Mouse (Mus musculus) ZHBTc4 (cell line): ENCODE measurements around the gene Lekr1.
A peak's percentile ranks its signal among the peaks of the same experiment; 100 is the strongest.

Experiments
- DNase-seq: peaks from one replicate; pipeline ENCODE4 v3.0.0-alpha.2; 2011; ENCODE audit warnings: low read depth, low spot score

Gene Lekr1

GRCm38 (mm10) chr3:65830801-65831200, 164.8 kb downstream of the Lekr1 start:
- peak; percentile 7 for DNase-seq

DNA sequence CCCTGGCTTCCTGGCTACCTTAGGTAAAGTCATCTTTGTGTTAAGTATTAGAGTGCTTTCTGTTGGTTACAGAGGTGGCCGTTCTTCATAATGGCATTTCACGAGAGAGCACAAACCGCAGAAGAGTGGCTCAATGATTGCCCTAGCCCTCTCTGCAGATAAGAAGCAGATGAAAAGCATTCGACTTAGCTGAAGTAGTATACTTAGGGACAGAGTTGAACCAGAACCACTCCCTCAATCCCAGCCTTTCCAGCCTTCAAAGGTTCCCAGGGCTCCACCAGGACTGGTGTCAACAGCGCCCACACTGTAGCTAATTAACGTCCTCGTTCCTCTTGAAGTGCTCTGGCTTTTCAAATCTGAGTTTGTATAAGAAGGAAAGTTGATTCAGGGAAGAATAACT, 166.4 kb downstream of the Lekr1 start:
- DNase-seq = no peak

DNA sequence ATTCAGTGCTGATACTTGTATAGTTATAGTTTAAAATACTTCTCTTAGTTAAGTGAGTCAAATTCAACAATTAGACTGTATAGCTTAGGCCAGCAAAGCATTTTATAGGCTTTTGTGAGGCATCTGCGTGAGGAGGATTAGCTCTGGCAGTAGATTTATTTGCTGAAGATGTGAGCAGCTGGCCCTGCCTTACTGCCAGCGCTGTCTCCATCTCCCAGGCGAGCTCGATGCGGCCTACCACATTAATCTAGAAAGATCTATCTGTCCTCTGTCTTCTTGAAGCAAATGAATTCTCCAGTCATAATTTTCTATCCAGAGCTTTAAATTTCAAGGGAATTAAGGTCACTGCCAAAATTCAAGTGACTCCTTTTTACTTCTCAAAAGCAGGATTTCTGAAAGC, 170.4 kb downstream of the Lekr1 start:
- no peak for DNase-seq

GRCm38 (mm10) chr3:65839664-65840063, 173.6 kb downstream of the Lekr1 start:
- peak; percentile 7 for DNase-seq

GRCm38 (mm10) chr3:65841175-65841574, 175.1 kb downstream of the Lekr1 start:
- no peak for DNase-seq

GRCm38 (mm10) chr3:65842515-65843184, 176.6 kb downstream of the Lekr1 start:
- no peak for DNase-seq

- DNase-seq = no peak
These were observed 177.1 kb downstream of the Lekr1 start for GRCm38 (mm10) chr3:65843185-65843552.

GRCm38 (mm10) chr3:65844302-65844701, 178.3 kb downstream of the Lekr1 start:
- DNase-seq = no peak

- no peak for DNase-seq
These were observed 179.0 kb downstream of the Lekr1 start for GRCm38 (mm10) chr3:65844851-65845552.

DNA sequence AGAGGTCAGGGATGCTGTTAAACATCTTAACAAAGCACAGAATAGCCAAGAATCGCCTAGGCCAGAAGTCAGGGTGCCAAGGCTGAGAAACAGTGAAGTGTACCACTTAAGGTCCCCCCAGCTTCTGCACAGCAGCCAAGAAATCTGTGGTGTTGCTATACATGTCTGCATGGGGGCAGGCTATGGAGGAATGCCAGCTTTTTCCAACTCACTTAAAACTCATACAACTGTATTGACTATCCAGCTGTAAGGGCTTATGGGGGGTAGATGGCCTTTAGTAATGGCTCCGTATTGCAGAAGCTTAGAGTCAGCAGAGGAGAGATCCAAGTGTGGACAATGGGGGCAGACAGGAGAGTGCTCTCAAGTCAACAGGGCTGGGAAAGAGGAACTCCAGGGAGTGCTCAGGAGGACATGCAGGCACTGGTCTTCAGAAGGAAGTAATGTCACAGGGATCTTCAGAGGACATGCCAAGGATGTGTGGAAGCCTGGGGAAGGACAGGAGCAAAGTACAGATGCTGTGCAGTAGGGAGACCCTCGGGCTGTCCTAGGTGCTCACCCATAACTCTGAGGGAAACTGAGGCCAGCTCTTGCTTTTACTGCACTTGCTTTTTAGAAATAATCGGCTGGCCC, 181.2 kb downstream of the Lekr1 start:
- DNase-seq = no peak

DNA sequence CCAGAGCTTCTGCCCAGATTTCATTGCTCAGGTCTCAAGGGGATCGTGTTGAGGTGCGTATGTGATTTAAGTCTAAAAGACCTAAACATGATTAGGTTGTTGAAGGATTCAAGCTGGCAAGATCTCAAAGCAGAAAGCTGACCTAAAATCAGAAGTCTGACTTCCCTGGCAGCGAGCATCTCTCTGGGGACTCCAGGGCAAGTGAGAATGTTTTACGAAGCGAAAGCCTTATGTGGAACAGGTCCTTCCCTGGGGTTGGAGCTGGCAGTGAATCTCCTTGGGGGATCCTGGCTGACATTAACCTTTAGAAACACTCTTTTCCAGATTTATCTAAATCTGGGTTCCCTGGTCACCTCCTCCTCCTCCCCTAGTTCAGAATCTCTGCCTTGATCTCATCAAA, 187.7 kb downstream of the Lekr1 start:
- no peak for DNase-seq

DNA sequence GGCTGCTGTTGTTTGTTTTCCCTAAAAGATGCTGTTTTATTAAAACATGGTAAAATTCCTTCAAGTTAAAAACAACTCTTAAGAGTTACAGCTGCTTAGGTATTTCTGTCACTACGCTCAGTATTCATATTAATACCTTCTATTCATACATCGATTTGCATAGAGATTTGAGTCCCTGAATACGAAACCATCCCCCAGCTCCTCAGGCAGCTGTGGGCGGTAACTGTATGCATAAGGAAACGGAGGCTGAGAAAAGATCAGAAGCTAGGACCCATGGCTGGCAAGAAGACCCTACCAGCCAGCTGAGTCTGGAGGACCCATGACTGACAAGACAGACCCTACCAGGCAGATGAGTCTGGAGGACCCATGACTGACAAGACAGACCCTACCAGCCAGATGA, 189.5 kb downstream of the Lekr1 start:
- DNase-seq = no peak

DNA sequence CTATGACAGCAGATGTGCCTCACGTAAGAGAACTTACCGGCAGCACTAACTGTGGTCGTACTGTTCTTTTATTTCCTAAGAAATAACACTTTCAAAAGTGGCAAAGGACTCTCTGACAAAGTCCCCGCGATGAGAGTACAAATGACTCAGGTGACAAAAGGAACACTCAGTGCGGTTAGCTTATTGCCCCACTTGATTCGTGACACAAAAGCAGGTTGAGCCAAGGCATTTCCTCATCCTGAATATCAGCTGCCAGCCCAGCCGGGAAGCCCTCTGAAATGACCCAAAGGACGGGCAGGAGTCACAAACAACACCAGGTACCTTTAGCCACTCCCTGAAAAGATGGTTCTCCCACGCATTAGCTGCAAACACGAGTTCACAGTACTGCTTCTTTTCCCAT, 192.1 kb downstream of the Lekr1 start:
- no peak for DNase-seq

- DNase-seq = no peak
These were observed 192.8 kb downstream of the Lekr1 start for GRCm38 (mm10) chr3:65858741-65859348.

DNA sequence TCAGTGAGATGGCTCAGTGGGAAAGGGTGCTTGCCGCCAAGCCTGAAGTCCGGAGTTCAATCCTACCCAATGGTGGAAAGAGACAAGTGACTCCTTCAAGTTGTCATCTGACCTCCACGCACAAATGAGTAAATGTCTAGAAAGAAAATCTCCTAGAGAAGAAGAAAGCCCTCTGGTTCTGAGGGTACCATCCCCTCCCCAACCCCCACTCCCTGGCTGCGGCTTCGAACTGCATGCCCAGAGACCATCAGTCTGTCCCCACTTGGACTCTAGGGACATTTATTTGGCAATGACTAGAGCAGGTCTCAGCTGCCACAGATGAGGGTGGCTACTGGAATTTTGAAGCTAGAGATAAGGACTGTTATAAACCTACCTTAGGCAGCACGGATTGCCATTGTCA, 193.7 kb downstream of the Lekr1 start:
- DNase-seq = no peak

GRCm38 (mm10) chr3:65860903-65861302, 194.9 kb downstream of the Lekr1 start:
- DNase-seq = no peak

GRCm38 (mm10) chr3:65861471-65861881, 195.4 kb downstream of the Lekr1 start:
- no peak for DNase-seq

- peak; percentile 87 for DNase-seq
These were observed 197.3 kb downstream of the Lekr1 start for GRCm38 (mm10) chr3:65863297-65863696.

DNA sequence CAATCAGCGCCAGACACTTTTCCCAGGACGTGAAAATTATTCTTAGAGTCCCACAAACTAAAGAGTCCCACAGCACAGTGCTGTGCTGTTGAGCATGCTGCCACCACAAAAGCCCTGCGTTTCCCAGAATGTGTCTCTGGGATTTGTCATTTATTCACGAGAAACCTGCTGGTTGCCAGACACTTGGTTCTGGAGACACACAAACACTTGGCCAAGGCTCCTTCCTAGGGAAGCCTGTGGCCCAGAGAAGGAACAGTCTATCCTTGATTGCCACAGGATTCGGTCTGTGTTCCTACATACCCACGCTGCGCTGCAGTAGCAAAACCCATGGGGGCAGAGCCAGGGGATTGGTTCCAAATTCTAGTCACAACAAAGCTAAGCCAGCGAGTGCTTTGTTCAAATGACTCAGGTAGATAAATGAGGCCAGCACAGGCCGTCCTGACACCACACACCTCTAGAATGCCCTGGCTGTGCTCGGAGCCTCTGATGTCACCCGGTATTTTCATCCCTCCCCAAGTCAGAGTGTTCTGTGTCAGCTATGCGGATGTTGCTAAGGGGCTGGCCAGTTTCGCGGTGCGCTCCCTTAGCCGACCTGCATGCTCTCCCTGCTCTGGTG, 197.8 kb downstream of the Lekr1 start:
- no peak for DNase-seq

- no peak for DNase-seq
These were observed 202.9 kb downstream of the Lekr1 start for GRCm38 (mm10) chr3:65868931-65869330.

GRCm38 (mm10) chr3:65869724-65870123, 203.7 kb downstream of the Lekr1 start:
- no peak for DNase-seq

- DNase-seq = peak; percentile 62
These were observed 205.2 kb downstream of the Lekr1 start for GRCm38 (mm10) chr3:65871188-65871603.
